Mouse (Mus musculus): Measurements from ENCODE around the gene Chit1. TPM values are rescaled to one million over a fixed set of nuclear protein-coding genes. Genes with fewer than 3 reads are reported as not detected.

Gene Chit1
- 0.19 and 0.46 TPM in 2 replicates for total RNA-seq (2014; rRNA removed)
- polyA plus RNA-seq (2015; fragmentation: Nextera tagmentation; extraction: Ambion mirVana) = 0.30 and 0.41 TPM in 2 replicates

- TF ChIP-seq CTCF (IDR thresholded peaks at IDR 0.05; ENCODE audit: low read depth) = no peak
- no peaks in the 10 kb centered on the region for H3K4me1 ChIP-seq (ENCODE audit: insufficient read depth)
- WGBS = 79% methylated on average over 4 of the region's 4 CpGs
- H3K36me3 ChIP-seq (ENCODE audit: insufficient read depth) = no peaks in the 10 kb centered on the region
- H3K4me2 ChIP-seq (ENCODE audit: low read depth) = no peak within 1 kb of the TSS
- DNase-seq = no peak
- no peaks in the 10 kb centered on the region for H3K9me3 ChIP-seq (ENCODE audit: low read length)
- ATAC-seq = no peak
- no peaks in the 10 kb centered on the region for H3K27me3 ChIP-seq (ENCODE audit: insufficient read depth, low read length)
- no peak within 1 kb of the TSS for H3K9ac ChIP-seq
- H3K27ac ChIP-seq (ENCODE audit: low read depth, low read length) = no peak within 1 kb of the TSS
- no peak within 1 kb of the TSS for H3K4me3 ChIP-seq (ENCODE audit: low read depth, low read length)
Observed at GRCm38 (mm10) chr1:134110979-134111378, at the start of gene Chit1. Gene Chit1 (plus strand): TSS chr1:134111242.

GRCm38 (mm10) chr1:134061915-134062314 lies 49.1 kb upstream of the Chit1 start:
- TF ChIP-seq CTCF (IDR thresholded peaks at IDR 0.05; ENCODE audit: low read depth) = no peak
- Histone ChIP-seq H3K36me3 (ENCODE audit: insufficient read depth) (no peaks in the 10 kb centered on the region), H3K4me3 (ENCODE audit: low read depth, low read length) (no peak overlapping the region), H3K27me3 (ENCODE audit: insufficient read depth, low read length) (no peaks in the 10 kb centered on the region), H3K4me2 (ENCODE audit: low read depth) (no peak overlapping the region), H3K4me1 (ENCODE audit: insufficient read depth) (peaks cover 20% of the 10 kb centered on the region), H3K27ac (ENCODE audit: low read depth, low read length) (peak overlapping the region; percentile 71), H3K9ac (no peak overlapping the region), H3K9me3 (ENCODE audit: low read length) (no peaks in the 10 kb centered on the region)
- no peak for ATAC-seq
- WGBS = 32% methylated on average over 3 of the region's 3 CpGs
- DNase-seq = no peak

GRCm38 (mm10) chr1:134062411-134063085 lies 48.5 kb upstream of the Chit1 start:
- Histone ChIP-seq H3K27ac (ENCODE audit: low read depth, low read length) (peak overlapping the region; percentile 71), H3K9me3 (ENCODE audit: low read length) (no peaks in the 10 kb centered on the region), H3K4me3 (ENCODE audit: low read depth, low read length) (no peak overlapping the region), H3K9ac (peak overlapping the region; percentile 15; the same call in 1 of the 2 replicates), H3K36me3 (ENCODE audit: insufficient read depth) (no peaks in the 10 kb centered on the region), H3K4me2 (ENCODE audit: low read depth) (peak overlapping the region; percentile 25), H3K4me1 (ENCODE audit: insufficient read depth) (peaks cover 20% of the 10 kb centered on the region), H3K27me3 (ENCODE audit: insufficient read depth, low read length) (no peaks in the 10 kb centered on the region)
- ATAC-seq (peak; percentile 45), DNase-seq (peak; percentile 79)
- WGBS = 4% methylated on average over 11 of the region's 11 CpGs
- no peak for TF ChIP-seq CTCF (IDR thresholded peaks at IDR 0.05; ENCODE audit: low read depth)

- WGBS = 2% methylated on average over 33 of the region's 33 CpGs
- no peak for TF ChIP-seq CTCF (IDR thresholded peaks at IDR 0.05; ENCODE audit: low read depth)
- H3K4me2 ChIP-seq (ENCODE audit: low read depth) = peak overlapping the region; percentile 25
- peak overlapping the region; percentile 15 for H3K9ac ChIP-seq
- DNase-seq = peak; percentile 77
- H3K9me3 ChIP-seq (ENCODE audit: low read length) = no peaks in the 10 kb centered on the region
- no peak overlapping the region for H3K4me3 ChIP-seq (ENCODE audit: low read depth, low read length)
- H3K27ac ChIP-seq (ENCODE audit: low read depth, low read length) = peak overlapping the region; percentile 71
- H3K36me3 ChIP-seq (ENCODE audit: insufficient read depth) = no peaks in the 10 kb centered on the region
- H3K4me1 ChIP-seq (ENCODE audit: insufficient read depth) = peaks cover 20% of the 10 kb centered on the region
- peak; percentile 60 for ATAC-seq
- H3K27me3 ChIP-seq (ENCODE audit: insufficient read depth, low read length) = no peaks in the 10 kb centered on the region
Observed at GRCm38 (mm10) chr1:134063086-134063772, 47.8 kb upstream of the Chit1 start.

- H3K9me3 ChIP-seq (ENCODE audit: low read length) = no peaks in the 10 kb centered on the region
- H3K4me2 ChIP-seq (ENCODE audit: low read depth) = peak overlapping the region; percentile 25
- no peak overlapping the region; the same call in 1 of the 2 replicates for H3K9ac ChIP-seq
- 11% methylated on average over 9 of the region's 9 CpGs for WGBS
- no peak; the same call in 1 of the 2 replicates for ATAC-seq
- no peak for DNase-seq
- TF ChIP-seq CTCF (IDR thresholded peaks at IDR 0.05; ENCODE audit: low read depth) = no peak
- peak overlapping the region; percentile 71 for H3K27ac ChIP-seq (ENCODE audit: low read depth, low read length)
- no peaks in the 10 kb centered on the region for H3K27me3 ChIP-seq (ENCODE audit: insufficient read depth, low read length)
- H3K36me3 ChIP-seq (ENCODE audit: insufficient read depth) = no peaks in the 10 kb centered on the region
- peaks cover 20% of the 10 kb centered on the region for H3K4me1 ChIP-seq (ENCODE audit: insufficient read depth)
- no peak overlapping the region for H3K4me3 ChIP-seq (ENCODE audit: low read depth, low read length)
Observed at GRCm38 (mm10) chr1:134063773-134064125, 47.3 kb upstream of the Chit1 start.

DNA sequence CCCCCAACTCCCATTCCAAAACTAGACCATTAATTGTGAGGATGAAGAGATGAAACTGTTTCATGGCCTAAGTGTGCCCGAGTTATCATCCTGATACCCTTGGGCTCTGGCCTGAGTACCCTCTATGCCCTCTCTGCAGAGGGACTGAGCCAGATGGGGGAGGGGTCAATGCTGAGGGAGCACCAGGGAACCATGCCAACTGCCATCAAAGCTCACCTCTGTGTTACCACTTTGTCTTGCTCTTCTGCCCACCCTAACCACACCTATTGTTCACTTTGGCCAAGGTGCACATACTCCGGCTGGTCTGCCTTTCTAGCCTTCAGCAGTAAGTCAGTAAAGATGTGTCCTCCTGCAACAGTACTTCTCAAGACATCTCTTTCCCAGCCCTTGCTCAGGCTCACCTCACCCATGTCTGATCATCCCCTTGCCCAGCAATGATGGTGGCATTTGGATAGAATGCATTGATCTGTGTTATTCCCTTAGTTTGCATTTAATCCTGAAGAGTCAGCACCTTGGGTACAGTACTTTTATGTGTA lies 46.7 kb upstream of the Chit1 start:
- Histone ChIP-seq H3K4me2 (ENCODE audit: low read depth) (no peak overlapping the region), H3K9ac (no peak overlapping the region), H3K4me3 (ENCODE audit: low read depth, low read length) (no peak overlapping the region), H3K36me3 (ENCODE audit: insufficient read depth) (no peaks in the 10 kb centered on the region), H3K27ac (ENCODE audit: low read depth, low read length) (peak overlapping the region; percentile 71), H3K4me1 (ENCODE audit: insufficient read depth) (peaks cover 20% of the 10 kb centered on the region), H3K9me3 (ENCODE audit: low read length) (no peaks in the 10 kb centered on the region), H3K27me3 (ENCODE audit: insufficient read depth, low read length) (no peaks in the 10 kb centered on the region)
- TF ChIP-seq CTCF (IDR thresholded peaks at IDR 0.05; ENCODE audit: low read depth) = no peak
- DNase-seq = no peak
- ATAC-seq = no peak
- WGBS = 61% methylated on average over 2 of the region's 2 CpGs
